Mouse (Mus musculus) spleen, postnatal 14 days (tissue): ENCODE data around the gene Dlgap4.

ENCODE experiments used
- DNase-seq, 2 experiments: peaks; one replicate each; pipeline ENCODE4 v3.0.0; 2021 to 2022; ENCODE audit warnings: low spot score in 2 of 2

The Dlgap4 gene

DNA sequence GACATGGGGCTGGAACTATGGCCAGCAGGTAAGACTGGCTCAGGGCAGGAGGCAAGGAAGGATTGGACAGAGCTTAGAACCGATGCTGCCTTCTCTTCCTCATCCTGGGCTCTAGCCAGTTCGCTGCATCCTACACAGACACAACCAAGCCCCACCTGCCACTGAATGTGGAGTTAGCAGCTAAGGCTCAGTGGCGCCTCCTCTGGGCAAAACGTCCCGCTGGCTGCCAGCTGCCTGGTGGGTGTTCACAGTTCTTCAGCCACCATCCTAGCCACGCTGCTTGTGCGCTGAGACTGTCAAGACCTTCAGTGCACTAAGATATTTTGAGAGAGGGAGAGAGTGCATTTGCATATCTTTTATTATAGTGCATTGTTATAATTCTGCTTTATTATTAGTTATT is 45.2 kb downstream of the Dlgap4 start:
- no peak for DNase-seq

DNA sequence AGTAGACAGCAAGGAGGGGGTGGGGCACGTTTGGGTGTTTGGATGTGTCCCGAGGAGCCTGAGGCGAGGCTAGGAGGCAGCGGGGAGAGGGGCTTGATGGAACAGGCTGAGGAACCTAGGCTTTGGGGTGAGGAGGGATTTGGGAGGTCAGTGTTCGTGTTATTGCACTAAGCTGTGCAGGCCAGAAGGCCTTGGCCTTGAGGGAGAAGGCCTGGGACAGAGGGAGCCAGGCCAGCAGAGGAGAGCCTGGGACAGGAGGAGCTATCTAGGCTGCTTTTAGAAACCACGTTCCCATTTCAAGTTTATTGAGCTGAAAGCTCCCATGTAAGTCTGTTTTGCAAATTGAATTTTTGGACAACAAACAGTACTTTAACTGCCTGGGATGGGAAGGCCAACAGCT is 46.5 kb downstream of the Dlgap4 start:
- no peak for DNase-seq

DNA sequence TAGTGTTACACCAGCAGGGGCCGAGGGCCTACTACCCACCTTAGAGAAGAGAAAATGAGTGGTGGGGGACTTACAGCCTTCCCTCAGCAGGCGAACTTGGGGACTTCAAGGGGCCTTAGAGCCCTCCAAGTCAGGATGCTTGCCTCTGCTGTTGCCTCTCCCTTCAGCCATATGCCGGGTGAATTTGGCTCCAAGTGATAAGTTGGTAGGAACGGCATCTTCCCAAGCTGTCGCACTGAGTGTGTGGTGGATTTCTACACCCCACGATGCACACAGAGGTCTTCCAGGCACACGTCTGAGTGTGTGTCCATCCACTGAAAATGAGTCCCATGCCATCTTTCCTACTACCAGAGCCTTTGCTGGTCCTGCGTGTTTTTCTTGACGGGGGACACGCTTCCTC is 49.7 kb downstream of the Dlgap4 start:
- no peak for DNase-seq

DNA sequence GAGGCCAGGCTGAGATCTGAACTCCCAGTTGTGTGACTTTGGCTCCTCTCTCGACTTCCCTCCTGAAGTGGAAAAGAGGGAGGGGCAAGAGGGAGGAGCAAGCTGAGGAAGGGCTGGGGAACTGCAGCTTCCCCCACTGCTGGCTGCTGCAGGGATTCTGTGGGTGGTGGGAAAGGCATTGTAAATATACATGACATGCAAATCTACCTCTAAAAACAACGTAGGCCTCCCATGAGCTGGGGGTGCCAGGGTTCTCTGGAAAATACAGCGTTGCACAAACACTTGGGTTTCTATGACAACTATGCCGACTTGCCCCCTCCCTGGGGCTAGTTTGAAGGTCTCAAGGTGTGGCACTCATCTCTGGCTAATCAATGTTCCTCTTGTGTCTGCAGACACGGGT is 50.9 kb downstream of the Dlgap4 start:
- DNase-seq, result no peak

DNA sequence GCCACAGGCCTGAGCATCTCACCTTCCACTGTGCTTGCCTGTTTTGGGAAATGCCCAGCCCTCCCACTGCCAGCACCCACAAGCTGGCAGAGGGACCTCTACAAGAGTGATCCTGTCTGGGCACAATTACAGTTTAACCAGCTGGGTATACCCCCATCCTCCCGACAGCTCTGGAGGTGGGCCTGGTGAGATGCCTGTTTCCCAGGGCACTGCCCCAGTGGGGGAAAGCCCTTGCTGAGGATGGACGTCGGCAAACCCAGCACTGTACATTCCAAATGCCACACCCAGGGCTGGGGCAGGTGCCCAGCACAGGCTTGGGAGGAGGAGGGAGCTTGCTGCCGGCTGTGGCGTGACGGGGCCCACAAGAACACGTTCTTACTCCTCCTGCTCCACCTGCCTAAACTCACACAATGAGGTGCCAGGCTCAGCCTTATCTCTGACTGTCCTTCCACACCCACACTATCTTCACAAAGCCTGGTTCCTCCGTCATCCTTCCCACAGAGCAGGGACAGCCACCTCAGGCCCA is 51.6 kb downstream of the Dlgap4 start:
- no peak for DNase-seq

DNA sequence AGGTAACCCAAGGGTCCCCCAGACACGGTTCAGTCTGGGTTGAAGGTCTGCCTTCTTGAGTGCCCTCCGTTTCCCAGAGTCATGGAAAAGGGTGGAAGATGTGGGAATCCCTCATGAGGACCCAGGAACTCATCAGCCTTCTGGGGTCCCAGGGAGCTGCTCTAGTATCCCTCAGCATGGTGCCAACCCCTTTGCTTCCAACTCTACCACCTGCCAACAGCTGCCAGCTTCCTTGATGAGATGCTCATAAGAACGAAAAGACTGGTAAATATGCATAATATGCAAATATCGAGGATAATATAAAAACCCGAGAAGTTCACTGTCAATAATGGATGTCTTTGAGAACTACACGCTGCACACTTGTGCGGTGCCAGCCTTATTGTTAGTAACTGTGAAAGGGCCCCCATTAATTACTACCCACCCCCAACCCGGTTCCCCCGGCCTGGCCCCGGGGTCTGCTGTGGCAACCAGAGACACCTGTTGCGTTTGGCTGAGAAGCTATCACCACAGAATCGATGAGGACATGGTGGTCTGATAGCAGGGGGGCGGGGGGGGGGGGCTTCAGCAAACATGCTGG is 52.2 kb downstream of the Dlgap4 start:
- no peak for DNase-seq

DNA sequence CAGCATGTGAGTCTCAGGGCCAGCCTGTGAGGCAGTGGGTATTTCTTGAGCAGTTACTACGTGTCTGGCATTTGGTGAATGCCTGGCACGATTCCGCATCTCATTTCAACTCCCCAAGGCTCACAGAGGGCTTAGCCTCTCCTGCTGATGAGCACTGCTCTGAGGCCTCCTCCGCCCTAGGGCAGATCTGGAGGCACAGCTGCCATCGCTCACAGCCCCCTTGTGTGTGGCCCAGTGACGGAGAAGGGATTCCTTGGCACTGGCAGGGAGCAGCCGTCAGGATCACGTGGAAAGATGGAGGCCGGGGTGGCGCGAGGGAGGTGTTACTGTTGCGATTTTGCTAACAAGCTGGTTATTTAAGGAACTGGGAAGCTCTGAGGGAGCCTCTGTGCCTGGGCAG is 52.7 kb downstream of the Dlgap4 start:
- no peak for DNase-seq

DNA sequence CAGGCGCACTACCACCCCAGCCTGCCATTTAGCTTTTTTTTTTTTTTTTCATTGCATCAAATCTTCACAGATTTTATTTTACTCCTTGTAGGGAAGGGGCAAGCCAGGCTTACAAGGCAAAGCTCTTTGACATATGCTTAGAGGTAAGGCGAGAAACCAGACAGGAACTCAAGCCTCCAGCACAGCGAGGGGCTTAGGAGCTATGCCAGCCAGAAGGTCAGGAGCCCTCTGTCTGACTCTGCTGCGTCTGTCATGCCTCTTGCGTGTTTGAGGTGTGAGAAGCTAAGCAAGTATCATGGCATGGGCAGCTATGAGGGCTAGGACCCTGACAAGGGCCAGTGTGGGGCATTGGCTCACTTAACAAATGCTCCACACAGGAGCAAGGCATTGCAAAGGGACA is 53.8 kb downstream of the Dlgap4 start:
- no peak for DNase-seq

- DNase-seq, result no peak
These were observed 55.1 kb downstream of the Dlgap4 start for GRCm38 (mm10) chr2:156668625-156669024.

GRCm38 (mm10) chr2:156673307-156673706 is 59.8 kb downstream of the Dlgap4 start:
- DNase-seq, result no peak

DNA sequence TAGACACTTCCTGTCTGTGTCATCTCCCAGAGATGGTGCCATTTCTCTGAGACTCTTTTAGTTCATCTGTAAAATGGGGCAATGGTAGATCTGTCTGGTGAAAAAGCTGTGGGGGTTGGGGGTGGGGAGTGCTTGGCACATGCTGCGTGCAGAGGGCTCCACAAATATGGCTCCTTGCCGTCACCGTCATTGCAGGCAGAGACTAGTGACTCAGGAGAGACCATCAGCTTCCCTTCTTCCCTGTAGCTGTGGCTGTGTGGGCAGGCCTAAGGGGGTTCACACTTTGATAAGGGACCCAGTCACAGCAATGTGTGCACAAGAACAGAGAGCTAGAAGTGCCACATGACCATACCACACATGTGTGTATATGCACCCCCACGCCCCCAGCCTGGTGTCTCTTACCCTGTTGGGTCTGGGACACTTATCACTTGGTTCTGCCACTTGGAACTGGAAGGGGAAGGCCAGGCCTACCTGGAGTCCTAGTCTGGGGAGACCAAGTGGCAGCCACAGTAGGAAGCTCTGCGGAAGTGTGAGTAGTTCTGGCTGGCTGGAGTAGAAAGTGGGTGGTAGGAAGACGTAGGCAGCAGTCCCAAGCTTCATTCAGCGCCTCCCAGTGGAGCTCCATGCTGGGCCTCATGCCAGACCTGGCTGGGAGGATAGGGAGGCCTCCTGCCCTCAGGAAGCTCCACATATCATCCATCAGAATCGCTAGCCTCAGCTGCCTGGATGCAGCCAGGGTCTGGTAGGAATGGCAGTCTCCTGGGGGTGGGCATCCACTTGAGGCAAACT is 60.6 kb downstream of the Dlgap4 start:
- DNase-seq, result no peak

GRCm38 (mm10) chr2:156676885-156677284 is 63.4 kb downstream of the Dlgap4 start:
- DNase-seq, result no peak

GRCm38 (mm10) chr2:156678112-156678511 is 64.6 kb downstream of the Dlgap4 start:
- no peak for DNase-seq

DNA sequence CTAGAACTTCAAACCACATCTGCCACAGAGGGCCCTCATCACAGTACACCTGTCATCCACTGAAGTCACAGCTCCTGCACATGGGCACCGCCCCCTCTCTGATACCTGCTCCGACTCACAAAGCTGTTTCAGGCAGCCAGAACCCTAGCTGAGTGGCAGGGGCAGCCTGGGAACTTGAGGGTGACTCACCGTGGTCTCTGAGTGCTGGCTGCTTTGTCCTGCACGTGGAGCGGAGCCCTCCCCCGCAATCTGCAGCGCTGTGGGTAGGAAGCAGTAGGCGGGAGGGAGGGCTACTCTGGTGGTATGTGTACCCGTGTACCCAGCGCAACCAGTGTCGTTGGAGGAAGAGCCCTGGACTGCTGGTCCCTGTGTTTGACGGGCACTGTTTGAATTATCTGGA is 69.5 kb downstream of the Dlgap4 start:
- no peak for DNase-seq

- no peak for DNase-seq
These were observed 72.5 kb downstream of the Dlgap4 start for GRCm38 (mm10) chr2:156685999-156686398.

DNA sequence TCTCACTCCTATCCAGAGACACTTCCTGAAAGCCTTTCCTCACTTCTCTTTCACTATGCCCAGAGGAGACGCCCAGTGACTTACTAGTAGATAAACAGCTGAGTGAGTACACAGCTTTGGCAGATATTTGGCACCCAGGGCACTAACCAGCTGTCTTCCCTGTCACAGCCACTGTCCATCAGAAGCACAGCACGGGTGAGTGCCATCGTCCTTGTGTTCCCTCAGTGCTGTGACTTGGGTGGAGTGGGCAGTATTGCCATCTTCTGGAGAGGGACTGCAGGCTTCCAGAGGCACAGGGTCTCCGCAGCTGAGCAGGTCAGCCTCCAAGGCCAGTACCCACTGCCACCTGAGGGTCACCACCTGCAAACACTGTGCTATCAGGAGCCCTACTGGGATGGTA is 73.2 kb downstream of the Dlgap4 start:
- DNase-seq, result no peak

DNA sequence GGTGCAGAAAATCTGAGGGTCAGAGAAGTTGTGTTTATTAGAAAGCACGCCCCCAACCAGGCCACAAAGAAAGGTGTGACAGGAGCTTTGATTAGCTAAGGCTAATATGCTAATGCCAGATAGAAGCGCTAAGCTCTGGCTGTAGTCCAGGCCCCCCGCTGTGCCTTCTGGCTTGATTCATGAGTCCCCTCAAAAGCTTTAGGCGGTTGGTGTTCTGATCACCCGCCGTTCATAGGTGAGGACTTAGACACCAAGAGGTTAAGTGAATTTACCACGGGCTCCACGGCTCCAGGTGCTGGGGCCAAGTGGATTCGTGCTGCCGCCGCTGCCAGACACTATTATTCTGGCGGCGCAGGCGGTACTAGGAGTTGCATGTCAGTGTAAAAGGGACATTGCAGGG is 75.1 kb downstream of the Dlgap4 start:
- DNase-seq, result no peak

- no peak for DNase-seq
These were observed 77.3 kb downstream of the Dlgap4 start for GRCm38 (mm10) chr2:156690833-156691232.

DNA sequence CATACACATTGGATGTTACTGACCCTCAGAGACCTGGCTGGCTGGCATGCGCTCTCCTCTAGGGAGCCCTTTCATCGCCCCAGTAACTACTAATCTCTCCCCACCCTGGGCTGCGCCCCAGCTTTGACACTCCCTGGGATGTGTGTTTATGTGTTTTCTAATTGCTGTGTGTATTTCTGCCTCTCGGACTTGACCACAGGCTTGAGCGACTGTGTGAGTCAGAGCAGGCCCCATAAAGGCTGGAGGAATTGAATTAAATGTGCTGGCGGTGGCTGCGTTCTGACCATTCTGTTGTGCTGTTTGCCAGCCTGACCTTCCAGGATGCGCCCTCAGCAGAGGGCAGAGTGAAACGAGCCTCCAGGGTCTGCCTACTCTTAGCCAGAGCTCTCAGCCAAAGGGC is 78.2 kb downstream of the Dlgap4 start:
- DNase-seq, result no peak

DNA sequence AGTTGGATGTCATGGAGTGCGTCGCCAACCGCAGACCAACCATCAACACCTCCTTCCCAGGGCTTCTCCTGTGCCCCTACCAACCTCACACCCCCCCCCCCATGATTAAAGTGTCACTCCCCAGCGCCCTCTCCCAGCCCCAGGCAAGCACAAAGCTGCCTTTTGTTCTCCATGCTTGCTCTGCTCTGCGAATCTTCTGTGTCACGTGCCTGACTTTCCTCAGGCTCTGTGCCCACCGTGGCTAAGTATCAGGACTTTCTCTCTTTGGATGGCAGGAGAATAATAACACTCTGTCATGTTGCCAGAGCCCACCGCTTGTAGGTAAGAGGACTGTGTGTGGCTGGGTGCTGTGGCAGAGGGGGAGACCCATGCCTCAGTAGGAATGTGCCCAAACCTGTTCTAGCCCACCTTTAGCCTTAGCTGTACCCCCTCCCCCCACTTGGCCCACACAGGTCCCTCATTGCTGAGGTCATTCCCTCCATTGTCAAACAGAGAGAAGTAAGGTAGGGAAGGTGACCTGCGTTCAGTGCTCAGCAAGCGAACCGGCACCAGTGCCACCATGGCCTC is 79.8 kb downstream of the Dlgap4 start:
- DNase-seq, result no peak

- no peak for DNase-seq
These were observed 83.8 kb downstream of the Dlgap4 start for GRCm38 (mm10) chr2:156697261-156697660.

GRCm38 (mm10) chr2:156698168-156698567 is 84.7 kb downstream of the Dlgap4 start:
- no peak for DNase-seq

DNA sequence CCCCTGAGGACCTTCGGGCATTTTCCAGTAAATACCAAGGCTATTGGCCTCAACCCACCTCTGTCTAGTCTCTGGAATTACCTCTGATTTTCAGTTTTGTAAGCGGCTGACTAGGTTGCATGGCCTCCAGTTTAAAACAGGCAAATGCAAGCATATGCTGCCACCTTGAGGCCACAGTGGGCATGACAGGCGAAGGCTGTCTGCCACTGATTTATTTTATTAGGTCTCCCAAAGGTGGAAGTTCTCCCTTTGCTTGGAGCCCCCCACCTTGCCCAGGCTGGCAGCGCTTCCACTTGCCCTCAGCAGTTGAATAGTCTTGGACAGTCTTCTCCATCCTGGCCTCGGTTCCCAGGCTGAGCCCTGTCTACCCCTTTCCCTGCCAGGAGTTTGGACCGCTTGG is 92.0 kb downstream of the Dlgap4 start:
- peak; percentile 52 to 75 for DNase-seq
